Mouse (Mus musculus) naive thymus-derived CD4-positive, alpha-beta T cell, adult 2 months (primary cell): ENCODE data around the gene Dgkq.
A peak's percentile ranks its signal among the peaks of the same experiment; 100 is the strongest.

Experiments
- DNase-seq: peaks from one replicate; pipeline ENCODE4 v3.0.0-alpha.2; 2011; ENCODE audit warnings: low read depth

Dgkq gene

GRCm38 (mm10) chr5:108668977-108669936, at the start of gene Dgkq:
Dgkq (minus strand) TSS chr5:108669672.
- peak; percentile 88 for DNase-seq

- DNase-seq, result no peak
These were observed 48.6 kb upstream of the Dgkq start for GRCm38 (mm10) chr5:108718051-108718450.

- no peak for DNase-seq
These were observed 46.5 kb upstream of the Dgkq start for GRCm38 (mm10) chr5:108715974-108716373.

GRCm38 (mm10) chr5:108714149-108714548, 44.7 kb upstream of the Dgkq start:
- no peak for DNase-seq

- no peak for DNase-seq
These were observed 44.2 kb upstream of the Dgkq start for GRCm38 (mm10) chr5:108713691-108714090.

- no peak for DNase-seq
These were observed 43.6 kb upstream of the Dgkq start for GRCm38 (mm10) chr5:108713096-108713495.

- DNase-seq, result no peak
These were observed 42.5 kb upstream of the Dgkq start for GRCm38 (mm10) chr5:108711968-108712367.

GRCm38 (mm10) chr5:108708981-108709731, 39.7 kb upstream of the Dgkq start:
- no peak for DNase-seq

- no peak for DNase-seq
These were observed 38.9 kb upstream of the Dgkq start for GRCm38 (mm10) chr5:108708419-108708818.

GRCm38 (mm10) chr5:108707758-108708157, 38.3 kb upstream of the Dgkq start:
- DNase-seq, result no peak

GRCm38 (mm10) chr5:108703754-108704626, 34.5 kb upstream of the Dgkq start:
- no peak for DNase-seq

GRCm38 (mm10) chr5:108701341-108702021, 32.0 kb upstream of the Dgkq start:
- DNase-seq, result no peak

- DNase-seq, result no peak
These were observed 30.9 kb upstream of the Dgkq start for GRCm38 (mm10) chr5:108700346-108700745.

- DNase-seq, result no peak
These were observed 27.9 kb upstream of the Dgkq start for GRCm38 (mm10) chr5:108697341-108697753.

- no peak for DNase-seq
These were observed 27.1 kb upstream of the Dgkq start for GRCm38 (mm10) chr5:108696542-108696941.

GRCm38 (mm10) chr5:108695861-108696260, 26.4 kb upstream of the Dgkq start:
- DNase-seq, result no peak

- DNase-seq, result peak; percentile 43
These were observed 25.1 kb upstream of the Dgkq start for GRCm38 (mm10) chr5:108694352-108695261.

GRCm38 (mm10) chr5:108693872-108694288, 24.4 kb upstream of the Dgkq start:
- peak; percentile 93 for DNase-seq

GRCm38 (mm10) chr5:108692271-108692670, 22.8 kb upstream of the Dgkq start, which contains the start of gene Fgfrl1:
Fgfrl1 (plus strand) TSS chr5:108692382.
- peak; percentile 86 for DNase-seq

- peak; percentile 56 for DNase-seq
These were observed 21.7 kb upstream of the Dgkq start for GRCm38 (mm10) chr5:108691152-108691551.
